Mouse (Mus musculus) stomach, embryonic 15.5 days (tissue): Measurements from ENCODE around the gene Cdk12. TPM values are rescaled to one million over a fixed set of nuclear protein-coding genes. Genes with fewer than 3 reads are reported as not detected.

Experiments
- ATAC-seq: fragments of 200-750 bp; cut with Nextera tagmentation; 2 replicates; pipeline ENCODE4 v1.8.0; 2017; ENCODE audit warnings: low read depth, moderate number of reproducible peaks, moderate TSS enrichment; ENCODE audit not compliant: insufficient read depth, low FRiP score
- H3K27ac ChIP-seq: fragments of 300-500 bp; sonication (generic); 2 replicates; pipeline ENCODE4 v1.5.1; 2015; ENCODE audit warnings: mild to moderate bottlenecking, inconsistent platforms
- H3K27me3 ChIP-seq: fragments of 300-500 bp; sonication (generic); replicated peaks from 2 replicates; pipeline ENCODE4 v1.6.1; 2015; ENCODE audit warnings: inconsistent platforms
- H3K36me3 ChIP-seq: fragments of 300-500 bp; sonication (generic); 2 replicates; pipeline ENCODE4 v1.6.1; 2015; ENCODE audit warnings: inconsistent platforms
- H3K4me1 ChIP-seq: fragments of 300-500 bp; sonication (generic); 2 replicates; pipeline ENCODE4 v1.6.1; 2015; ENCODE audit warnings: inconsistent platforms
- H3K4me2 ChIP-seq: fragments of 300-500 bp; sonication (generic); 2 replicates; pipeline ENCODE4 v1.6.1; 2015; ENCODE audit warnings: mild to moderate bottlenecking, inconsistent platforms
- H3K4me3 ChIP-seq: fragments of 300-500 bp; sonication (generic); replicated peaks from 2 replicates; pipeline ENCODE4 v1.5.1; 2015; ENCODE audit warnings: inconsistent platforms
- H3K9ac ChIP-seq: fragments of 300-500 bp; sonication (generic); 2 replicates; pipeline ENCODE4 v1.6.1; 2015; ENCODE audit warnings: inconsistent platforms
- H3K9me3 ChIP-seq: fragments of 300-500 bp; sonication (generic); 2 replicates; pipeline ENCODE4 v1.6.1; 2016; ENCODE audit warnings: inconsistent platforms
- WGBS: fragments of 180-500 bp; shearing (Covaris S2); methylation state at CpG from one replicate; pipeline ENCODE4 v1.1.7; 2015; 5-methylcytosine and 5-hydroxymethylcytosine counted together
- polyA plus RNA-seq: library from polyadenylated mRNA; unstranded; fragments of >200 nt; fragmentation: Nextera tagmentation; extraction: Ambion mirVana; gene quantifications from 2 replicates; pipeline ENCODE4 v1.2.1, GENCODE M21; 2015

Cdk12 gene
- polyA plus RNA-seq, 1 experiment from 2014 or later = 9.7 TPM

DNA sequence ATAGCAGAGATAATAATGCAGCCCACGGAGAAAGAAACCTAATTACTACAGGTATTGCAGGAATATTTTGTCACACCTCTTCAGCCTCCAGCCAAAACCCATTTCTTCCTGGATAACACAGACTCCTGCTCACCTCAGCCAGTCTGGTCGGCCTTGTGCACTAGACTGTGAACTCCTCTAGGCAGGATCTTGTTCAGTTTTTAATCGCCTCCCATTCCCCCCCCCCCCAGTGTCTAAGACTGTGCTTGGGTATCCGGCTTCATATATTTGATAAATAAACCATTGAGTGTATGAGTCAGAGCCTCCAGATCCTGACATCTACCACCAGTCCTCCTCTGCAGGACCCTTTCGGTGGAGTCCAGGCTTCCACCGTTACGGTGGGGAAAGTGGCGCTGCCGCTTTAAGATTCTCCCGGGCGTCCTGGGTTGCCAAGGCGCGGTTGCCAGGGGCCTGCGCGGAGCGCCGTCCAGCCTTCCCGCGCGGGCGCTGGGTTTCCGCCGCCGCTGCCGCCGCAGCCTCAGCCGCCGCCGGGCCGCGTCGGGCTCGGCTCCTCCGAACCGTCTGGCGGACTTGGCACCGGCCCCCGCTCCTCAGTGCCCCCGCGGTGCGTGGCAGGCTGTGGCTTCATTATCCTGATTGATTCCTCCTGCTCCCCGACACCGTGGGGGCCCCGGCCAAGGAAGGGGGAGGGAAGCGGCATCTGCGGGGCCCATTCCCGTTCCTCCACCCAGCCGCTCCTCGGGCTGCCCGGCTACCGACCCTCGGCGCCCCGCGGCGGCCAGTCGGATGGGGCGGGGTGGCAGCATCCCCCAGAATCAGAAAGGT, 91.5 kb downstream of the Cdk12 start:
- H3K9me3 ChIP-seq = no peaks in the 10 kb centered on the region
- H3K27me3 ChIP-seq = no peaks in the 10 kb centered on the region
- peak overlapping the region; percentile 52 for H3K9ac ChIP-seq
- peak; percentile 40; the same call in 1 of the 2 replicates for ATAC-seq
- peaks cover 14% of the 10 kb centered on the region for H3K4me1 ChIP-seq
- 2% methylated on average over 54 of the region's 58 CpGs for WGBS
- H3K27ac ChIP-seq = no peak overlapping the region
- H3K36me3 ChIP-seq = no peaks in the 10 kb centered on the region
- peak overlapping the region; percentile 95 for H3K4me2 ChIP-seq
- H3K4me3 ChIP-seq = peak overlapping the region; percentile 58

DNA sequence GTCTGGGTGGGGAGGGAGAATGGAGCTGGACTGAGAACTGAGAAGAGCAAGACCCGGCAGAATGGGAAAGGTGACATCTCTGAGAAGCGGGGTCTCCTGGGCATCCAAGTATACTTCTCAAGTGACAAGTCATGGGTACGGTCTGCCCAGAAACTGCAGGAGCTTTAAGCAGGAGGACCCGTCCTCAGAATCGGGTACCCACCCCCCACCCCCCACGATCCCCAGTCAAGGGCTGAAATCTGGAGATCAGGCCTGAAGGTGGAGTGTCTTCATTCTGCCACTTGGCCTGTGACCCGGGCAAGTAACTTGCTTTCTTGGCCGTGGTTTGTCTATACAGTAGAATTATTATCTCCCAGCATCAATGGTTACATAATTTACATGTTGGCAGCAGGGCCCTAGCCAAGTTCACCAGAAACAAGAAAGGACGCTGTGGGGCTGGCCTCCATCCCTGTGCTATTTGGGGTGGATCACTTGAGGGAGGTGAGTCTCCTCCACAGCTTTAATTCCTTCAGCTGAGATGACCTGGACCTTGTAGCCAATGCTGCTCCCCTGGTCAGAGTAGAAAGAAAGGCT, 92.2 kb downstream of the Cdk12 start:
- Histone ChIP-seq H3K27me3 (no peaks in the 10 kb centered on the region), H3K9ac (peak overlapping the region; percentile 52), H3K36me3 (no peaks in the 10 kb centered on the region), H3K4me2 (peak overlapping the region; percentile 95), H3K27ac (no peak overlapping the region), H3K4me1 (peaks cover 14% of the 10 kb centered on the region), H3K4me3 (peak overlapping the region; percentile 58), H3K9me3 (no peaks in the 10 kb centered on the region)
- no peak for ATAC-seq
- 7% methylated on average over 9 of the region's 9 CpGs for WGBS

DNA sequence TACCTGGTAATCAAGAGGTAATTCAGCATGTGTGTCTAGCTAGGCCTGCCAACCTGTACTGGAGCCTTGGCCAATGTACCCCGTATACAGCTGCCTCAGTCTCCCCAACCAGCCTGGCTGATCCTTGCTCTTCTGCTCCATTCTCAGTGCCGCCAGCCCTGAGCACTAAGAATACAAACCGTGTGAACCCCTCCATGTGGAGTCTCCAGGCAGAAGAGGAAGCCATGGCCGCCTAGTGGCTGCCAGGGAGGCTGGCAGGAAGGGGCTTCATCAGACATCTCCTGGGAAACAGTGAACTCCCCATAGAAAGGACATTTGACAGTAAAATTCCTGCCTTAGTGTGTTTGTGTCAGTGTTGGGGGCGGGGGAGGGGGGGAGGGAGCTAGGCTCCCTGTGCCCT, 93.4 kb downstream of the Cdk12 start:
- 13% methylated on average over 5 of the region's 5 CpGs for WGBS
- no peak overlapping the region for H3K9ac ChIP-seq
- no peak overlapping the region for H3K27ac ChIP-seq
- no peak for ATAC-seq
- H3K27me3 ChIP-seq = no peaks in the 10 kb centered on the region
- no peak overlapping the region for H3K4me2 ChIP-seq
- no peak overlapping the region for H3K4me3 ChIP-seq
- no peaks in the 10 kb centered on the region for H3K9me3 ChIP-seq
- peaks cover 14% of the 10 kb centered on the region for H3K4me1 ChIP-seq
- H3K36me3 ChIP-seq = no peaks in the 10 kb centered on the region

DNA sequence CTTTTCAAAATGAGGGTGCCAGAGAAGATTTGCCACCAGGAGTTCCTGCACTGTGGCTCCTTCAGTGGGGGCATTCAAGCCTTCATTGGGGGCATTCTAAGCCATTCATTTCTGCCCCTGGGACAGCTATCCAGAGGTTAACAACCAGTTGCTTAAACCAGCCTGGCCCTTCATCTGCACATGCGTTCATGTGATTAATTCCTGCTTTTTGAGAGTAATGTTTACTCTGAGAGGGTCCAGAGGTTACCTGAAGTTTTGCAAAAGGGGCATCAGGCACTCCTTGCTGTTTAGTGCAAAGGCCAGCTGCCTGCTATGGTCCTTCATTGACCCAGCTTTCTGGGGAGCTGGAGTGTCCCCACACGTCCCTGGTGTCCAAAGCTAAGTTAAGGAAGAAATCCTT, 94.1 kb downstream of the Cdk12 start:
- no peak overlapping the region for H3K4me2 ChIP-seq
- H3K4me3 ChIP-seq = no peak overlapping the region
- ATAC-seq = no peak
- no peaks in the 10 kb centered on the region for H3K27me3 ChIP-seq
- no peaks in the 10 kb centered on the region for H3K9me3 ChIP-seq
- H3K4me1 ChIP-seq = peaks cover 14% of the 10 kb centered on the region
- no peak overlapping the region for H3K9ac ChIP-seq
- H3K36me3 ChIP-seq = no peaks in the 10 kb centered on the region
- 32% methylated on average over 2 of the region's 2 CpGs for WGBS
- no peak overlapping the region for H3K27ac ChIP-seq

DNA sequence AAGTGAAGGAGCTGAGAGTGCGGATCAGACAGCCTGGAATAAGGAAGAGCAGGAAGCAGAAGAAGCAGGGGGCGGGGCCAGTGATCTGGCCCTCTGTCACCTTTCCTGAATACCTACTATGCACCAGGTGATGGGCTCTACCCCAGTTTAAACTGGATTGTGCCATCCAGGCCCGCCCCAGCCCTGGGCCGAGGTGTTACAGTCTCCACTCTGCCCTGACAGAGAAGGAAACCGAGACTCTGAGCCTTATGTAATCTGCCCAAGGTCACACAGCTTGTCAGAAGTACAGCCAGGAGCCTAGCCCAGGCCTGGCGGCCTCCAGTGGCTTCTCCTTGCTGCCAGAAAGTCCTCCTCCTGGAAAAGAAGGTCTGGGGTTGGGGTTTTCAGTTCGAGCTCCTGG, 94.9 kb downstream of the Cdk12 start:
- no peak for ATAC-seq
- Histone ChIP-seq H3K4me1 (peaks cover 14% of the 10 kb centered on the region), H3K27ac (no peak overlapping the region), H3K36me3 (no peaks in the 10 kb centered on the region), H3K27me3 (no peaks in the 10 kb centered on the region), H3K4me2 (0 out of 2 replicates have a peak overlapping the region, but pooled peaks have one; percentile 25), H3K9ac (no peak overlapping the region), H3K4me3 (no peak overlapping the region), H3K9me3 (no peaks in the 10 kb centered on the region)
- WGBS = 25% methylated on average over 7 of the region's 7 CpGs

DNA sequence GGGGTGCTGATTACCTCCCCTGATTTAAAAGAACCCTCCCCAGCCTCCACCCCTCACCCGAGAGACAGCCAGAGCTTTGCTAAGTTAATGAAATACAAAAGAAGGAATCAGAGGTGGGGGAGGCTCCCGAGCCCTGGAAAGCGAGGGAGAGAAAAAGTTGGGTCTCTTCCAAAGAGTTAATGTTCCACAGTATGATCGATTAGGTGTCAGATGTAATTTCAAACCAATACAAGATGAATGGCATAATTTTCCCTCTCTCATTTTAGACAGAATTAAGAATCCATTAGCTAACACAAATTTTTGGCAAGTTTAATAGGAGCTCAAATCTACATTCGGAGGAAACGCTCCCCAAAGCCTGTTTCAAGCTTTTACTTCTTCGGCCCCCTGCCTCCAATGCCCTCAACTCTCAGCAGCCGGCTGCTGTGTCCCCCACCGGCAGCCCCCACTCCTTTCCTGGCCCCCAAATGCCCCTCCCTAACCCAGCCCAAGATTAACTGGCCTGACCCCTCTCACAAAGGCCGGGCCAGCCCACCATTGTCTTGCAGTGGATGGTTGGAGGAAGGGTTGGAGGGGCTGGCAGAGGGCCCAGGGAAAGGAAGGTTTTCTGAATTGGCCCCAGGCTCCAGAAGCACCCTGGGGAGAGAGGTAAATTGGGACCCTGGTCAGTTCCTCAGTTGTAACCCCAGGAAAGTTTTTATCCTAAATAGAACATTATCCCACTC, 95.8 kb downstream of the Cdk12 start:
- Histone ChIP-seq H3K4me2 (peak overlapping the region; percentile 25; the same call in 1 of the 2 replicates), H3K9ac (no peak overlapping the region)

DNA sequence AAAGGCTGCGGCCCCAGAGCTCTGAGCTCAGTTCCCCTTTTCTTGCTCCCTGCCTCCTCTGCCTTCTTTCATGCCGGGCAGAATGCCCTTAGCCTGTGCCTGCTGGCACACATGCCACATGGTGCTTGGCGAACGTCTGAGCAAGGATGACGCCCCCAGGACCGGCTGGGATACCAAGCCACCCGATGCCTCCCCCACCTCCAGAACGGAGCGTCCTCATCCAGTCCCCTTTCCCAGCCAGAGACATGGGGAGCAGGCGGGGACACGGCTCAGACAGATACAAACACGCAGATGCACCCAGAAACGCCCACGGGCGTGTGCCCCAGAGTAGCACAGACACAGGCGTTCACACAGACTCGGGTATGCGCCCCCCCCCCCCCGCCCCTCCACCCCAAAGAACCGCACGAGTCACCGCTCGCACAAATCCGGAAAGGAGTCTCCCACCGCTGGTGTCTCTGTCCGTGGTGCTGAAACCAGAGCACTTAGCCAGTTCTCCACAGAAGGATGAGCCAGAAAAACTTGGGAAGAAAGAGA, 111.0 kb downstream of the Cdk12 start:
- WGBS = 2% methylated on average over 26 of the region's 26 CpGs

More for the DNA sequence above, 95.8 kb downstream of the Cdk12 start:
- H3K36me3 ChIP-seq = no peaks in the 10 kb centered on the region
- ATAC-seq = no peak
- no peak overlapping the region for H3K4me3 ChIP-seq
- no peaks in the 10 kb centered on the region for H3K9me3 ChIP-seq
- H3K4me1 ChIP-seq = peaks cover 14% of the 10 kb centered on the region
- 8% methylated on average over 10 of the region's 10 CpGs for WGBS
- H3K27me3 ChIP-seq = no peaks in the 10 kb centered on the region
- H3K27ac ChIP-seq = no peak overlapping the region

DNA sequence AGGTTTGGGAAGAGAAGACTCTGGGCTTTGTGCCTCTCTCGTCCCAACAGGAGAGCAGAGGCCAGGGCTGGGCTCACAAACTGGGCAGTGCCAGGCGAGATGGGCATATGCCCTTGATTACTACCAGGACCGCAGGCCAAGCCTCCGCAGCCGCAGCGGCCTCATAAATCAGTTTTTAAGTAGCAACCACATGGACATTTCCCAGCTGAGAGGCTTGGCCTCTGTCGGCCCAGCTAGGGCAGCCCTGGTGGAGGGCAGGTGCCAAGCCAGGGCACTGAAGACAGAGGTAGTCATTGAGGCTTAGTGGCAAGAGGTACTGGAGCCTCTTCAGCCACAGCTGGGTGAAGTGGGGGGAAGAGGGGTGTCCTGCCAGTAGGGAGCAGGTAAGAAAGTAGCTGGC, 114.6 kb downstream of the Cdk12 start:
- no peak for ATAC-seq
- H3K9me3 ChIP-seq = no peaks in the 10 kb centered on the region
- 7% methylated on average over 7 of the region's 7 CpGs for WGBS
- peaks cover 90% of the 10 kb centered on the region for H3K27me3 ChIP-seq
- H3K36me3 ChIP-seq = no peaks in the 10 kb centered on the region
- H3K4me3 ChIP-seq = no peak overlapping the region
- peaks cover 3% of the 10 kb centered on the region; the same call in 1 of the 2 replicates for H3K4me1 ChIP-seq
- no peak overlapping the region for H3K4me2 ChIP-seq
- H3K27ac ChIP-seq = no peak overlapping the region
- no peak overlapping the region for H3K9ac ChIP-seq

More for the DNA sequence above, 111.0 kb downstream of the Cdk12 start:
- no peak overlapping the region for H3K9ac ChIP-seq
- 0 out of 2 replicates have a peak overlapping the region, but pooled peaks have one; percentile 22 for H3K4me2 ChIP-seq
- peaks cover 54% of the 10 kb centered on the region for H3K27me3 ChIP-seq
- no peaks in the 10 kb centered on the region for H3K36me3 ChIP-seq
- no peak overlapping the region for H3K4me3 ChIP-seq
- H3K9me3 ChIP-seq = no peaks in the 10 kb centered on the region
- no peak for ATAC-seq
- no peak overlapping the region for H3K27ac ChIP-seq
- peaks cover 3% of the 10 kb centered on the region; the same call in 1 of the 2 replicates for H3K4me1 ChIP-seq

DNA sequence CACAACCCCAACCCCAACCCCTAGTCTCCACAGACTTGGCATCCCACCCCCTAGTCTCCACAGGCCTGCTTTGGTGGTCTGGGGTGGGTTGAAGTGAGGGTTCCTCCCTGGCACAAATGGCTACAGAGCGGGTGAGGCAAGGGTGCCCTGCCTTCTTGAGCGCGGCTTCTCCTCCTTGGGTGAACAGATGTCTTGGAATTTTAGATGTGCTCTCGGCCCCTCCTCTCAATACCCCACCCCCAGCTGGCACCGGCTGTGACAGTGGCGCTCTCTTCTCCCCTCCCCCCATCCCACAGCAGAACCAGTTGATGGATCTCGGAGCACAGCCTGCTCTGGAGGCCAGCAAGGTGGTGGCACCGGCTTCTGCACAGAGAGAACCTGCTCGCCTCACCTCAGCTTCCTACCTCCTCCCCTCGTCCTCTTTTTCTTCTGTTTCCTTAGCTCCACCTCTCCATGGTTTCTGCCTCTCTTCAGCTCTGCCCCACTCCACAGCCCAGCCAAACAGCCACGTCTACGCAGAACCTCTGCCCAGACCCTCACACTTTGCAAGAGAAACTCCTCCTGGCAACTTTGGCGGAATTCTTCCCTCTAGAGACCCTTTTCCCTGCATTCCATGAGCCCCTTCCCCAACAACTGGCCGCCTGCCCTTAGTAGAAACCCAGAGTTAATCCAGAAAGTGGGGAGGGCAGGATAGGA, 115.7 kb downstream of the Cdk12 start:
- no peak overlapping the region for H3K4me2 ChIP-seq
- H3K4me1 ChIP-seq = peaks cover 3% of the 10 kb centered on the region; the same call in 1 of the 2 replicates
- no peaks in the 10 kb centered on the region for H3K9me3 ChIP-seq
- no peak overlapping the region for H3K27ac ChIP-seq
- WGBS = 3% methylated on average over 14 of the region's 14 CpGs
- H3K4me3 ChIP-seq = no peak overlapping the region
- H3K36me3 ChIP-seq = no peaks in the 10 kb centered on the region
- ATAC-seq = no peak
- H3K9ac ChIP-seq = no peak overlapping the region
- H3K27me3 ChIP-seq = peaks cover 96% of the 10 kb centered on the region

DNA sequence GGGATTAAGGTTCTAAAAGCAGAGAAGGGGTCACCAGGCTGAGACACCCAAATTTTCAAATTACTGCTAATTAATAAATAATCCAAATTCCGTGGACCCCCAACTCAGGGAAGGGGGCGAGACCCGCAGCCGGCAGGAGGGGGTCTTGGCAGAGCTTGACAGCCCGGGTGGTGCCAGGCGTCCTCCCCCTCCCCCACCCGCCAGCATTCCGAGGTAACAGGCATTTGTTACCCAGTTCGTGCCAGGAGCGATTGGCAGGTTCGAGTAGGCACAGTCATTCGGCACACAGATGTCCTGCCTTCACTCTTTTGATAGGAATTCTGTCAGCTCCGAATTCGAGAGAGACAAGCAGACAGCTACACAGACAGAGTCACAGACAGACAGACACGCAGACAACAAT, 116.3 kb downstream of the Cdk12 start:
- H3K9me3 ChIP-seq = no peaks in the 10 kb centered on the region
- WGBS = 4% methylated on average over 15 of the region's 15 CpGs
- H3K4me3 ChIP-seq = no peak overlapping the region

DNA sequence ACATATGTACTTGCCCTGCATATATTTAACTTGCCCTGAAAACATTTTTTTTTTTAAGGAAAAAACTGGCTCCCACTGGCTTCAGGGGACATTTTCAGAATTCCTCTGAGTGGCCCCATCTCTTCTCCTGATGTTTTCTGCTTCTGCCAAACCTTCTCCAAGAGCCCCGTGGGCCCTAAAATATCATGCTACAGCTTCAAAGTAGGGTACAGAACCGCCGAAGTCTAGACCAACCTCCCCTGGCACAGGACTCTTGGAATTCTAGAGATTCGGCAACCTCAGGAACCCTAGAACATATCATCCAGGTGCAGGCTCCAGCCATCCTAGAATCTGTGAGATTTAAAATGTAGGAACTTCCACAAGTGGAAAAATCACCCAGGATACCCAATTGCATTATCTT, 116.7 kb downstream of the Cdk12 start:
- 23% methylated on average over 4 of the region's 4 CpGs for WGBS
- peaks cover 98% of the 10 kb centered on the region for H3K27me3 ChIP-seq

More for the DNA sequence above, 116.3 kb downstream of the Cdk12 start:
- Histone ChIP-seq H3K4me2 (no peak overlapping the region), H3K27me3 (peaks cover 98% of the 10 kb centered on the region), H3K27ac (no peak overlapping the region), H3K36me3 (no peaks in the 10 kb centered on the region), H3K4me1 (no peaks in the 10 kb centered on the region), H3K9ac (no peak overlapping the region)
- no peak for ATAC-seq

More for the DNA sequence above, 116.7 kb downstream of the Cdk12 start:
- no peak for ATAC-seq
- H3K27ac ChIP-seq = no peak overlapping the region
- no peak overlapping the region for H3K4me3 ChIP-seq
- H3K4me1 ChIP-seq = no peaks in the 10 kb centered on the region
- H3K9ac ChIP-seq = no peak overlapping the region
- no peak overlapping the region for H3K4me2 ChIP-seq
- H3K36me3 ChIP-seq = no peaks in the 10 kb centered on the region
- H3K9me3 ChIP-seq = no peaks in the 10 kb centered on the region
